Mouse (Mus musculus) hindbrain, embryonic 16.5 days (tissue): ENCODE measurements at regions not wholly inside any gene's neighbourhood (a gene's known extent, or its start where the extent isn't known, plus 50 kb on each side); places are given as distances from the start of the nearest gene placed in this dataset.

Experiments
- ATAC-seq: fragments of 200-750 bp; cut with Nextera tagmentation; 2 replicates; pipeline ENCODE4 v1.8.0; 2017; ENCODE audit warnings: moderate TSS enrichment, moderate library complexity
- H3K27ac ChIP-seq: fragments of 300-500 bp; sonication (generic); 2 replicates; pipeline ENCODE4 v1.5.1; 2014; ENCODE audit warnings: low read depth, mild to moderate bottlenecking, control low read depth, low read length, moderate library complexity
- H3K27me3 ChIP-seq: fragments of 300-500 bp; sonication (generic); replicated peaks from 2 replicates; pipeline ENCODE4 v1.6.1; 2014; ENCODE audit warnings: low read length; ENCODE audit not compliant: control insufficient read depth, insufficient read depth
- H3K36me3 ChIP-seq: fragments of 300-500 bp; sonication (generic); 2 replicates; pipeline ENCODE4 v1.6.1; 2014; ENCODE audit warnings: mild to moderate bottlenecking, low read length, moderate library complexity, mixed read lengths; ENCODE audit not compliant: control insufficient read depth, insufficient read depth
- H3K4me1 ChIP-seq: fragments of 300-500 bp; sonication (generic); 2 replicates; pipeline ENCODE4 v1.6.1; 2014; ENCODE audit warnings: low read depth, low read length; ENCODE audit not compliant: control insufficient read depth, insufficient read depth
- H3K4me2 ChIP-seq: fragments of 300-500 bp; sonication (generic); 2 replicates; pipeline ENCODE4 v1.6.1; 2014; ENCODE audit warnings: mild to moderate bottlenecking, low read length, control low read depth, moderate library complexity
- H3K4me3 ChIP-seq: fragments of 300-500 bp; sonication (generic); 2 replicates; pipeline ENCODE4 v1.5.1; 2014; ENCODE audit warnings: mild to moderate bottlenecking, low read length, control low read depth, moderate library complexity
- H3K9ac ChIP-seq: fragments of 300-500 bp; sonication (generic); 2 replicates; pipeline ENCODE4 v1.6.1; 2014; ENCODE audit warnings: low read depth, mild to moderate bottlenecking, control low read depth, low read length, moderate library complexity
- H3K9me3 ChIP-seq: fragments of 300-500 bp; sonication (generic); 2 replicates; pipeline ENCODE4 v1.6.1; 2014; ENCODE audit warnings: mild to moderate bottlenecking, low read length, moderate library complexity; ENCODE audit not compliant: control insufficient read depth
- WGBS: fragments of 180-500 bp; shearing (Covaris S2); extraction: QIAGEN DNeasy Blood & Tissue Kit; methylation state at CpG from one replicate; pipeline ENCODE4 v1.1.7; 2014; 5-methylcytosine and 5-hydroxymethylcytosine counted together

DNA sequence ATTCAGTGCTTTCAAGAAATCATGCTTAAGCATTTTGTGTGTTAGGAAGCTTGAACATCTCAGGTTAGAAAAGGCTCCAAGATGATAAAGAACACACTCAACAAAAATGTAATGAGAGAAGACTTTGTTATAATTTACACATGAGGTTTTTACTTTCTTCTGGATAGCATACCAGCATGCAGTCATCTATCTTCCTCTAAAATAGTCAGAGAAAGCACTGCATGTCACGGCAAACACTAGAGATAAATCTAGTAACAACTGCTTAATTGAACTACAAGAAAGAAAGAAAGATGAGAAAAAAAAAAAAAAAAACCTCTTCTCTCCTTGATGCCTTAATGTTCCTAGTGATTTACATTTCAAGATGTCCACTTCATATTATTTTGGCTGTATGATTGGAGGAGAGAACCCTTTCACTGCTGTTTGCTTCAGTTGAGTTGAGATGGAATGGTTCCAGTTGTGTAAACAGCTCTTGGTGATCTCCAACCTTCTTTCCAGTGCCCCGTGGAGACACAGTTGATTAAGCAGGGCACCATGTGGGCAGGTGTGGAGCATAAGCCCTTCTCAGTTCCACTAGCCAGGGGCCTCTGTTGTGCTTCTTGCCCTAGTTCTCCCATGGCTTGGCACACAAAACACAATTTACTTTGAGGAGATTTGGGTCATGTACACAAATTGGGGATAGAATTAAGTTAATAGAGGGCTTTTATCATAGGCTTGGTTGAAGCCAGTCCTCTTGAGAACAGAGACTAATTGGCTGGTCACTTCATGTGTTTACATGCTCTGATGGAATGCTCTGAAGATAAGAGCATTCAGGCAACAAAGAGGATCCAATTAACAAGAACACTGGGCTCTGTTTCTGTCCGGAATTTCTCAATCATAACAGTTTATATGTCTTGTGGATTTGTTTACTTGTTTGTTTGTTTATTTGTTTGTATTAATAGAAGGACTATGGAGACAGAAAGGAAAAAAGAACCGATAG lies 81.1 kb upstream of the Sema3d start:
- H3K9me3 ChIP-seq, result no peaks in the 10 kb centered on the region
- no peak overlapping the region for H3K4me2 ChIP-seq
- no peak overlapping the region for H3K9ac ChIP-seq
- ATAC-seq, result no peak
- no peaks in the 10 kb centered on the region for H3K27me3 ChIP-seq
- no peak overlapping the region for H3K4me3 ChIP-seq
- H3K4me1 ChIP-seq, result no peaks in the 10 kb centered on the region
- WGBS, result 74% methylated on average over 4 of the region's 4 CpGs
- no peak overlapping the region for H3K27ac ChIP-seq
- H3K36me3 ChIP-seq, result no peaks in the 10 kb centered on the region

DNA sequence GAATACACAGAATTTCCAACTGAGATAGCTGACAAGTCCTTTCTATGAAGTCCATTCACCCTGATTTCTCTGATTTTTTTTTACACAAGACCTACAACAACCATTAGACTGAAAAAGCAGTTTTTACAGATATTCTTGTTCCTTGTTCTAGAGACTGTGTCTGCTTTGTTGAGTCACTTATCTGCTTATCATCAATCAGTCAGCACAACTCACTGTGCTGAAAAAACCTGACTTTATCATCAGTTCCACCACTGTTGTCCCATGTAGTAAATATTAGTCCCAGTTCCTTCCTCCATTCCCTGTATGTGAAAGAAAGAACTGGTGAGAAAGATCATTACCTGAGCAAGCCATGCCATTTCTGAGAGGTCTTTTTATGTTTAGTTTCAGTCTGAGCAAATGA lies 73.8 kb upstream of the Sema3d start:
- H3K27me3 ChIP-seq, result no peaks in the 10 kb centered on the region
- ATAC-seq, result no peak
- H3K4me1 ChIP-seq, result no peaks in the 10 kb centered on the region
- H3K36me3 ChIP-seq, result no peaks in the 10 kb centered on the region
- no peak overlapping the region for H3K27ac ChIP-seq
- H3K9me3 ChIP-seq, result no peaks in the 10 kb centered on the region
- H3K4me2 ChIP-seq, result no peak overlapping the region
- H3K9ac ChIP-seq, result no peak overlapping the region
- H3K4me3 ChIP-seq, result no peak overlapping the region

DNA sequence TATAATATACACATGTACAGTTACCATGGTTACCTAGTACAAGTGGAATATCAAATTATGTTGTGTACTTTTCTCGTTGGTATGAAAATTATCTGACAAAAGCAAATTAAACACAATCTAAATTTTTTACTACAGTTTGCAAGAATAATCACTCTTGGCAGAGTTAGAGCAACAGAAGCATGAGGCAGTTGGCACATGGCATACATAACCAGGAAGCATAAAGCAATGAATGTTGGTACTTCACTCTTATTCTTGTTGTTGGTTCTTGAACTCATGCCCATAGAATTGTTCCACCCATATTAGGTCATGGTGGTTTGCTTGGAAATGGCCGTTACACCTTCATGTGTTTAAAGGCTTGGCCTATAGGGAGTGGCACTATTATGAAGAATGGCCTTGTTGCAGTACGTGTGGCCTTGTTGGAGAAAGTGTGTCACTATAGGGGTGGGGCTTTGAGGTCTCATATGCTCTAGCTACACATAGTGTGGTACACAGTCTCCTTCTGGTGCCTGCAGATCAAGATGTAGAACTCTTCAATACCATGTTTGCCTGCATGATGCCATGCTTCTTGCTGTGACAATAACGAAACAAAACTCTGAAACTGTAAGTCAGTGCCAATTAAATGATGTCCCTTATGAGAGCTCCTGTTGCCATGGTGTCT lies 50.4 kb upstream of the Sema3d start:
- no peak for ATAC-seq
- no peaks in the 10 kb centered on the region for H3K4me1 ChIP-seq
- no peaks in the 10 kb centered on the region for H3K36me3 ChIP-seq
- WGBS, result 81% methylated on average over 4 of the region's 4 CpGs
- no peak overlapping the region for H3K4me2 ChIP-seq
- no peak overlapping the region for H3K4me3 ChIP-seq
- no peaks in the 10 kb centered on the region for H3K27me3 ChIP-seq
- H3K9ac ChIP-seq, result no peak overlapping the region
- H3K27ac ChIP-seq, result no peak overlapping the region
- no peaks in the 10 kb centered on the region for H3K9me3 ChIP-seq
